Mouse (Mus musculus) cerebellum, adult 2 months (tissue): Measurements from ENCODE around the gene Nkx1-1.

Experiments
- CTCF ChIP-seq: fragments of 200-500 bp; IDR thresholded peaks from 2 replicates; pipeline ENCODE4 v1.5.1; 2011; ENCODE audit warnings: low read depth, mild to moderate bottlenecking, control low read depth, low read length, moderate library complexity, borderline replicate concordance; ENCODE audit not compliant: insufficient read depth
- POLR2A ChIP-seq: fragments of 200-500 bp; IDR thresholded peaks from 2 replicates; pipeline ENCODE4 v1.6.1; 2011; ENCODE audit warnings: low read length, control low read depth, borderline replicate concordance; ENCODE audit not compliant: insufficient read depth

GRCm38 (mm10) chr5:33420313-33420712 lies 13.5 kb downstream of the Nkx1-1 start:
- no peak for TF ChIP-seq CTCF
- no peak for TF ChIP-seq POLR2A
